Mouse (Mus musculus): Measurements from ENCODE around the gene Msx1. TPM values are rescaled to one million over a fixed set of nuclear protein-coding genes. Genes with fewer than 3 reads are reported as not detected.

Msx1 gene
- polyA plus RNA-seq, 1 experiment from 2014 or later = 20.4 TPM

DNA sequence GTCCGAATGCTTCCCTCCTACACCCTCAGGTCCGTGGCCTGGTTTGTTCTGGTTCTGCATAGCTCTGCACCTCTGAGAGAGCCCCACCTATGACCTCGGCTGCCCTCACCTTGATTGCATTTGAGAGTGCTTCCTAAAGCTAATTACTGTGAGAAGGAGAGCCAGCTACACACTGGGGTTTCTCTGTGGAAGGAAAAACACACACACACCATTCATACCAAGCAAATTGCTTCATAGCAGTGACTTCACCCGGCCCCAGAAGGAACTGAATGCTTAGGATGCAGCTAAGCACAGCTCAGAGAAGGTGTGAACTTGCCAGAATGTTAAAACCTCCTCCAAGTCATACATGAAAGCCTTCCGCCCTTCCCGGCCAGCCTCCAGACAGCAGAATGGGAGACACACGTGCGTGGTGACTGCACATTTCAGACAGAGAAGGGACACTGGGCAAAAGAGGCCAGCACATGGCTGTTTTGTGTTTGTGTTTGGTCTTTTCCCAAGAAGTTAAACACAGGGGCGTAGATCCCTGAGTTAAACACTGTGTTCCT, 39.5 kb downstream of the Msx1 start:
- H3K9me3 ChIP-seq (replicated peaks) = no peaks in the 10 kb centered on the region
- no peak overlapping the region for H3K9ac ChIP-seq
- H3K27ac ChIP-seq (ENCODE audit: poor library complexity, severe bottlenecking) = no peak overlapping the region
- no peak for ATAC-seq (ENCODE audit: insufficient number of reproducible peaks, low FRiP score)
- H3K27me3 ChIP-seq (replicated peaks) = 0 out of 2 replicates have a peak, but pooled peaks cover 3% of the 10 kb centered on the region
- no peaks in the 10 kb centered on the region for H3K4me1 ChIP-seq (replicated peaks)
- 64% methylated on average over 9 of the region's 9 CpGs for WGBS
- no peak overlapping the region for H3K4me2 ChIP-seq
- no peak overlapping the region for H3K4me3 ChIP-seq
- no peaks in the 10 kb centered on the region for H3K36me3 ChIP-seq

DNA sequence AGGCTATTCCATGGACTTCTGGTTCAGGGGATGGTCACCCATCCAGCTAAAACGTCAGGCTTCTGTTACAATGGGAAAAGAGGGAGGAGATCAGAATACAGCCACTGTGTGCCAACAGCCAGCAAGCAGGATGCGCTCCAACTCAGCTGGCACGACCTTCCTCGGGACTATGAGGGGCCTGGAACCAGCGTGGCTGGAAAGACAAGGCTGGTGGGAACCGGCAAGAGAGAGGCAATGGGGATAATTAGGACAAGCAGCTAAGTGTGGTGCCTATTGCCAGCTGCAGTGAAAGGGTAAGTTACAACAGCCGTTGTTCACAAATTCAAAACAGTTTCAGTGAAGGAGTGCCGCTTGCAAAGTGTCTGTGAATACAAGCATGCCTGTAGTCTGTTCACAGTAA, 41.1 kb downstream of the Msx1 start:
- H3K4me3 ChIP-seq = no peak overlapping the region
- H3K4me1 ChIP-seq (replicated peaks) = no peaks in the 10 kb centered on the region
- H3K9ac ChIP-seq = no peak overlapping the region
- H3K9me3 ChIP-seq (replicated peaks) = no peaks in the 10 kb centered on the region
- no peak for ATAC-seq (ENCODE audit: insufficient number of reproducible peaks, low FRiP score)
- no peak overlapping the region for H3K27ac ChIP-seq (ENCODE audit: poor library complexity, severe bottlenecking)
- H3K27me3 ChIP-seq (replicated peaks) = 0 out of 2 replicates have a peak, but pooled peaks cover 3% of the 10 kb centered on the region
- WGBS = 66% methylated on average over 8 of the region's 8 CpGs
- H3K36me3 ChIP-seq = no peaks in the 10 kb centered on the region
- H3K4me2 ChIP-seq = no peak overlapping the region

DNA sequence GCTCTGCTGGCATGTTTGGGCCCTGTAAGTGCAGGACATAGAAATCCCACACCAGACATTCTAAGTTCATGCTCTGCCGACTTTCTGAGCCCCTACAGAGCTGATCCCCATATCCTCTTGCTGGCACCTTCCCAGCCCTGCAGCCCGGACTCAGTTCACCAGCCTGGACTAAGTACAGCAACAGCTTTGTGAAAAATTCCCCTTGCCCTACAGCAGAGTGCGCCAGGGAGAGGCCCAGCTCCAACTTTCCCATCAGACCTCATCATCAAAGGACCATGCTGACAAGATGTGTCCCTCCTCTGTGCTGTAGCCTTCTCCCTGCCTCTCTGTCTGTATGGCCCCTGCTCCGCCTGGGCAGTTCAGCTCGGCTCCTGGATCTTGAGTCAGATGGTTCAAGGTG, 48.7 kb downstream of the Msx1 start:
- Histone ChIP-seq H3K4me2 (no peak overlapping the region), H3K9me3 (replicated peaks) (no peaks in the 10 kb centered on the region), H3K27ac (ENCODE audit: poor library complexity, severe bottlenecking) (no peak overlapping the region), H3K4me1 (replicated peaks) (no peaks in the 10 kb centered on the region), H3K9ac (no peak overlapping the region), H3K27me3 (replicated peaks) (no peaks in the 10 kb centered on the region), H3K36me3 (no peaks in the 10 kb centered on the region), H3K4me3 (no peak overlapping the region)
- no peak for ATAC-seq (ENCODE audit: insufficient number of reproducible peaks, low FRiP score)
- WGBS = 39% methylated on average over 5 of the region's 5 CpGs

DNA sequence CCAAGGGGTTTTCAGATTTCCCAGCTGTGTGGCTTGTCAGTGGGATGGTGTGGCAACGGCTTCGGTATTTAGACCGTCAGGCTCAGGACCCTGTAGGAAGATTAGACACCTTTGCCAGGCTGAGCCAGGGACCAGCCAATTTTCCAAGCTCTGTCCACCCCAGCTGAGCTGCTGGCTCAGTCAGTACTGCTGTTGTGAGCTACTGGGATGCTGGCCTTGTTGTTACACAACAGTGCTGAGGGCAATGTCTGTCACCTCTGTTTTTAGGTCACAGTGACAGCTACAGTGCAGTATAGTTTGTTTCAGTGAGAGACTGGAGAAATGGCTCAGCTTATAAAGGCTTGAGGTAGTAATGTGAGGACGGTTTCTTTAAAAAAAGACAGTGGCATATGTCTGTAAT, 50.4 kb downstream of the Msx1 start:
- Histone ChIP-seq H3K4me2 (no peak overlapping the region), H3K27me3 (replicated peaks) (no peaks in the 10 kb centered on the region), H3K9ac (no peak overlapping the region), H3K36me3 (no peaks in the 10 kb centered on the region), H3K9me3 (replicated peaks) (no peaks in the 10 kb centered on the region), H3K4me1 (replicated peaks) (no peaks in the 10 kb centered on the region), H3K4me3 (no peak overlapping the region), H3K27ac (ENCODE audit: poor library complexity, severe bottlenecking) (no peak overlapping the region)
- WGBS = 51% methylated on average over 4 of the region's 4 CpGs
- ATAC-seq (ENCODE audit: insufficient number of reproducible peaks, low FRiP score) = no peak

DNA sequence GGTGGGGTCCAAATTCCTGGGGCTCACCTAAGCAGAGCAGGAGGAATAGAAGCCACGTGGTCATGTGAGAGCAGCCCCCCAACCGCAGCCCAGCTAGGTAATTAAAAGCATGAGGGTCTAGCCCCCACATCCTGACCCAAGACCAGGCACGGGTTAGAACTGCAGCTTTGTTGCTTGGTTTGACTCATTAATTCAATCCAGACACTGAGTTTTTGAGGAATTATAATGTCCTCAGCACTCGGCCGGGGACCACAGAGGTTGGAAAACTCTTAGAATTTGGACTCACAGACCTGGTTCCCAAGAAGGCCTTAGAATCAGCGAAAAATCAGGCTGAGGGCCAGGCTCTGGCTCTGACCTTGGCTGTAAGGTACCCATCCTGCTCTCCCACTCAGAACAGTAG, 53.5 kb downstream of the Msx1 start:
- H3K9me3 ChIP-seq (replicated peaks) = no peaks in the 10 kb centered on the region
- no peaks in the 10 kb centered on the region for H3K27me3 ChIP-seq (replicated peaks)
- H3K27ac ChIP-seq (ENCODE audit: poor library complexity, severe bottlenecking) = no peak overlapping the region
- H3K36me3 ChIP-seq = no peaks in the 10 kb centered on the region
- ATAC-seq (ENCODE audit: insufficient number of reproducible peaks, low FRiP score) = no peak
- no peak overlapping the region for H3K9ac ChIP-seq
- 81% methylated on average over 6 of the region's 6 CpGs for WGBS
- no peak overlapping the region for H3K4me3 ChIP-seq
- no peaks in the 10 kb centered on the region for H3K4me1 ChIP-seq (replicated peaks)
- H3K4me2 ChIP-seq = no peak overlapping the region

Other genes with a start within 250 kb of the Msx1 start
- 0.50 and 0.75 TPM in 2 replicates for gene Stk32b, start 107.4 kb downstream of the Msx1 start, polyA plus RNA-seq (2016; fragmentation: Nextera tagmentation; extraction: Ambion mirVana)
- gene Cytl1, start 89.1 kb downstream of the Msx1 start, polyA plus RNA-seq (2016; fragmentation: Nextera tagmentation; extraction: Ambion mirVana) = 2.8 and 3.8 TPM in 2 replicates
- 33.2 and 34.1 TPM in 2 replicates for gene Stx18, start 214.2 kb upstream of the Msx1 start, polyA plus RNA-seq (2016; fragmentation: Nextera tagmentation; extraction: Ambion mirVana)

Measured in heart, embryonic 12.5 days (tissue).